Mouse (Mus musculus): Measurements from ENCODE around the gene Slc16a12. TPM values are rescaled to one million over a fixed set of nuclear protein-coding genes. Genes with fewer than 3 reads are reported as not detected.
A peak's percentile ranks its signal among the peaks of the same experiment; 100 is the strongest.

The Slc16a12 gene
- polyA plus RNA-seq, 1 experiment from 2014 or later = 19.1 TPM

GRCm38 (mm10) chr19:34731356-34731755 is 15.7 kb downstream of the Slc16a12 start:
- no peak for ATAC-seq (ENCODE audit: low FRiP score, low TSS enrichment)
- Histone ChIP-seq H3K4me2 (replicated peaks; ENCODE audit: low read depth, low read length) (no peak overlapping the region), H3K27ac (ENCODE audit: low read length) (no peak overlapping the region), H3K27me3 (ENCODE audit: insufficient read depth, low read length) (no peaks in the 10 kb centered on the region), H3K9ac (replicated peaks; ENCODE audit: low read length) (no peak overlapping the region), H3K4me1 (ENCODE audit: insufficient read depth, low read length) (0 out of 2 replicates have a peak, but pooled peaks cover 2% of the 10 kb centered on the region), H3K36me3 (ENCODE audit: insufficient read depth, low read length) (no peaks in the 10 kb centered on the region), H3K9me3 (ENCODE audit: low read length) (no peaks in the 10 kb centered on the region), H3K4me3 (ENCODE audit: low read length) (no peak overlapping the region)
- 61% methylated on average over 5 of the region's 5 CpGs for WGBS

GRCm38 (mm10) chr19:34730584-34730983 is 16.5 kb downstream of the Slc16a12 start:
- Histone ChIP-seq H3K36me3 (ENCODE audit: insufficient read depth, low read length) (no peaks in the 10 kb centered on the region), H3K9ac (replicated peaks; ENCODE audit: low read length) (no peak overlapping the region), H3K9me3 (ENCODE audit: low read length) (no peaks in the 10 kb centered on the region), H3K27ac (ENCODE audit: low read length) (no peak overlapping the region), H3K4me1 (ENCODE audit: insufficient read depth, low read length) (peaks cover 4% of the 10 kb centered on the region; the same call in 1 of the 2 replicates), H3K4me3 (ENCODE audit: low read length) (no peak overlapping the region), H3K4me2 (replicated peaks; ENCODE audit: low read depth, low read length) (no peak overlapping the region), H3K27me3 (ENCODE audit: insufficient read depth, low read length) (no peaks in the 10 kb centered on the region)
- WGBS = 97% methylated on average over 4 of the region's 4 CpGs
- no peak for ATAC-seq (ENCODE audit: low FRiP score, low TSS enrichment)

GRCm38 (mm10) chr19:34729505-34729904 is 17.6 kb downstream of the Slc16a12 start:
- Histone ChIP-seq H3K4me2 (replicated peaks; ENCODE audit: low read depth, low read length) (no peak overlapping the region), H3K27ac (ENCODE audit: low read length) (no peak overlapping the region), H3K9ac (replicated peaks; ENCODE audit: low read length) (no peak overlapping the region), H3K9me3 (ENCODE audit: low read length) (no peaks in the 10 kb centered on the region), H3K4me1 (ENCODE audit: insufficient read depth, low read length) (peaks cover 9% of the 10 kb centered on the region; the same call in 1 of the 2 replicates), H3K27me3 (ENCODE audit: insufficient read depth, low read length) (no peaks in the 10 kb centered on the region), H3K36me3 (ENCODE audit: insufficient read depth, low read length) (no peaks in the 10 kb centered on the region), H3K4me3 (ENCODE audit: low read length) (no peak overlapping the region)
- WGBS = 88% methylated on average over 3 of the region's 3 CpGs
- no peak for ATAC-seq (ENCODE audit: low FRiP score, low TSS enrichment)

- H3K9ac ChIP-seq (replicated peaks; ENCODE audit: low read length) = no peak overlapping the region
- H3K36me3 ChIP-seq (ENCODE audit: insufficient read depth, low read length) = no peaks in the 10 kb centered on the region
- no peaks in the 10 kb centered on the region for H3K9me3 ChIP-seq (ENCODE audit: low read length)
- no peak overlapping the region for H3K4me2 ChIP-seq (replicated peaks; ENCODE audit: low read depth, low read length)
- H3K27ac ChIP-seq (ENCODE audit: low read length) = no peak overlapping the region
- peaks cover 9% of the 10 kb centered on the region; the same call in 1 of the 2 replicates for H3K4me1 ChIP-seq (ENCODE audit: insufficient read depth, low read length)
- no peak overlapping the region for H3K4me3 ChIP-seq (ENCODE audit: low read length)
- H3K27me3 ChIP-seq (ENCODE audit: insufficient read depth, low read length) = no peaks in the 10 kb centered on the region
- ATAC-seq (ENCODE audit: low FRiP score, low TSS enrichment) = 0 out of 2 replicates have a peak, but pooled peaks have one; percentile 19
- WGBS = 36% methylated on average over 1 of the region's 1 CpGs
These were observed 20.7 kb downstream of the Slc16a12 start for GRCm38 (mm10) chr19:34726254-34726962.

- peak overlapping the region; percentile 49; the same call in 1 of the 2 replicates for H3K27ac ChIP-seq (ENCODE audit: low read length)
- 32% methylated on average over 5 of the region's 5 CpGs for WGBS
- peaks cover 9% of the 10 kb centered on the region; the same call in 1 of the 2 replicates for H3K4me1 ChIP-seq (ENCODE audit: insufficient read depth, low read length)
- H3K36me3 ChIP-seq (ENCODE audit: insufficient read depth, low read length) = no peaks in the 10 kb centered on the region
- no peaks in the 10 kb centered on the region for H3K27me3 ChIP-seq (ENCODE audit: insufficient read depth, low read length)
- H3K4me3 ChIP-seq (ENCODE audit: low read length) = no peak overlapping the region
- no peaks in the 10 kb centered on the region for H3K9me3 ChIP-seq (ENCODE audit: low read length)
- no peak for ATAC-seq (ENCODE audit: low FRiP score, low TSS enrichment)
- no peak overlapping the region for H3K4me2 ChIP-seq (replicated peaks; ENCODE audit: low read depth, low read length)
- no peak overlapping the region for H3K9ac ChIP-seq (replicated peaks; ENCODE audit: low read length)
These were observed 21.7 kb downstream of the Slc16a12 start for GRCm38 (mm10) chr19:34725418-34725817.

GRCm38 (mm10) chr19:34724598-34724997 is 22.5 kb downstream of the Slc16a12 start:
- Histone ChIP-seq H3K27ac (ENCODE audit: low read length) (0 out of 2 replicates have a peak overlapping the region, but pooled peaks have one; percentile 8), H3K9ac (replicated peaks; ENCODE audit: low read length) (no peak overlapping the region), H3K9me3 (ENCODE audit: low read length) (no peaks in the 10 kb centered on the region), H3K4me3 (ENCODE audit: low read length) (no peak overlapping the region), H3K4me1 (ENCODE audit: insufficient read depth, low read length) (peaks cover 9% of the 10 kb centered on the region; the same call in 1 of the 2 replicates), H3K27me3 (ENCODE audit: insufficient read depth, low read length) (no peaks in the 10 kb centered on the region), H3K36me3 (ENCODE audit: insufficient read depth, low read length) (no peaks in the 10 kb centered on the region), H3K4me2 (replicated peaks; ENCODE audit: low read depth, low read length) (no peak overlapping the region)
- no peak for ATAC-seq (ENCODE audit: low FRiP score, low TSS enrichment)
- WGBS = 89% methylated on average over 4 of the region's 4 CpGs

GRCm38 (mm10) chr19:34722541-34722940 is 24.5 kb downstream of the Slc16a12 start:
- H3K4me1 ChIP-seq (ENCODE audit: insufficient read depth, low read length) = peaks cover 9% of the 10 kb centered on the region; the same call in 1 of the 2 replicates
- H3K36me3 ChIP-seq (ENCODE audit: insufficient read depth, low read length) = no peaks in the 10 kb centered on the region
- H3K4me2 ChIP-seq (replicated peaks; ENCODE audit: low read depth, low read length) = no peak overlapping the region
- no peak for ATAC-seq (ENCODE audit: low FRiP score, low TSS enrichment)
- no peak overlapping the region for H3K27ac ChIP-seq (ENCODE audit: low read length)
- H3K4me3 ChIP-seq (ENCODE audit: low read length) = no peak overlapping the region
- no peaks in the 10 kb centered on the region for H3K9me3 ChIP-seq (ENCODE audit: low read length)
- 85% methylated on average over 3 of the region's 3 CpGs for WGBS
- H3K9ac ChIP-seq (replicated peaks; ENCODE audit: low read length) = no peak overlapping the region
- no peaks in the 10 kb centered on the region for H3K27me3 ChIP-seq (ENCODE audit: insufficient read depth, low read length)

GRCm38 (mm10) chr19:34720130-34720529 is 27.0 kb downstream of the Slc16a12 start:
- no peak for ATAC-seq (ENCODE audit: low FRiP score, low TSS enrichment)
- Histone ChIP-seq H3K27ac (ENCODE audit: low read length) (no peak overlapping the region), H3K4me2 (replicated peaks; ENCODE audit: low read depth, low read length) (no peak overlapping the region), H3K27me3 (ENCODE audit: insufficient read depth, low read length) (no peaks in the 10 kb centered on the region), H3K4me1 (ENCODE audit: insufficient read depth, low read length) (peaks cover under 1% of the 10 kb centered on the region; the same call in 1 of the 2 replicates), H3K9me3 (ENCODE audit: low read length) (no peaks in the 10 kb centered on the region), H3K4me3 (ENCODE audit: low read length) (no peak overlapping the region), H3K9ac (replicated peaks; ENCODE audit: low read length) (no peak overlapping the region), H3K36me3 (ENCODE audit: insufficient read depth, low read length) (no peaks in the 10 kb centered on the region)

- peak overlapping the region; percentile 36; the same call in 1 of the 2 replicates for H3K27ac ChIP-seq (ENCODE audit: low read length)
- WGBS = 76% methylated on average over 5 of the region's 5 CpGs
These were observed 28.1 kb downstream of the Slc16a12 start for GRCm38 (mm10) chr19:34718963-34719362.

GRCm38 (mm10) chr19:34718478-34718877 is 28.6 kb downstream of the Slc16a12 start:
- Histone ChIP-seq H3K4me3 (ENCODE audit: low read length) (no peak overlapping the region), H3K9me3 (ENCODE audit: low read length) (no peaks in the 10 kb centered on the region), H3K4me1 (ENCODE audit: insufficient read depth, low read length) (peaks cover 4% of the 10 kb centered on the region), H3K36me3 (ENCODE audit: insufficient read depth, low read length) (no peaks in the 10 kb centered on the region), H3K9ac (replicated peaks; ENCODE audit: low read length) (no peak overlapping the region), H3K27ac (ENCODE audit: low read length) (peak overlapping the region; percentile 48; the same call in 1 of the 2 replicates), H3K27me3 (ENCODE audit: insufficient read depth, low read length) (no peaks in the 10 kb centered on the region), H3K4me2 (replicated peaks; ENCODE audit: low read depth, low read length) (no peak overlapping the region)
- 41% methylated on average over 2 of the region's 2 CpGs for WGBS
- ATAC-seq (ENCODE audit: low FRiP score, low TSS enrichment) = peak; percentile 46; the same call in 1 of the 2 replicates

More at GRCm38 (mm10) chr19:34718963-34719362, 28.1 kb downstream of the Slc16a12 start:
- peaks cover 4% of the 10 kb centered on the region for H3K4me1 ChIP-seq (ENCODE audit: insufficient read depth, low read length)
- no peaks in the 10 kb centered on the region for H3K27me3 ChIP-seq (ENCODE audit: insufficient read depth, low read length)
- H3K9me3 ChIP-seq (ENCODE audit: low read length) = no peaks in the 10 kb centered on the region
- no peak overlapping the region for H3K4me3 ChIP-seq (ENCODE audit: low read length)
- H3K4me2 ChIP-seq (replicated peaks; ENCODE audit: low read depth, low read length) = no peak overlapping the region
- no peak overlapping the region for H3K9ac ChIP-seq (replicated peaks; ENCODE audit: low read length)
- H3K36me3 ChIP-seq (ENCODE audit: insufficient read depth, low read length) = no peaks in the 10 kb centered on the region
- no peak for ATAC-seq (ENCODE audit: low FRiP score, low TSS enrichment)
